In the genomic region with DNA sequence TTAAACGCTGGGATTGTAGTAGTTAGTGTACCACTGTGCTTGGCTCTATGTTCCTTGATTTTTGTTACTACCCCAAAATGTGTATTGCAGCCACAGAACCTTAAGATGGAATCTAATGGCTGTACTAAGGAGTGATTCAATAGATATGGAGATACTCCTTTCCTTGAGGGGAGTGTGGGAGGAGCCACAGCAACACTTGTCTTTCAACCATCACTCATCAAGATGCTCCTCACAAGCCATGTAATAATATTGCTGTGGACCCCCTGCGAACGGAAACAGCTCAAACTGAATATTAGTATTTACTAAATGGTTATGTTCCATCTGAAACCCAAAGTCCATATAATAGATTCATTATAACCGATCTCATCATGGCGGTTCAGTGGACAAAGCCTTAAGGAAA, we compare ENCODE assay signal across 8 mouse cellular contexts. TPM values are rescaled to one million over a fixed set of nuclear protein-coding genes. Genes with fewer than 3 reads are reported as not detected.
DNase-seq lines count a peak whose midpoint lies in the region; ATAC-seq and TF ChIP-seq lines count a peak whose summit lies in the region.

No protein-coding gene starts in this region.

- H3K36me3 ChIP-seq in testis, adult 2 months (ENCODE audit: control insufficient read depth, insufficient read depth, low read length): peaks cover 4% of the 10 kb centered on the region
- peaks cover 50% of the 10 kb centered on the region for H3K36me3 ChIP-seq in liver, embryonic 13.5 days

- peak overlapping the region; percentile 95; the same call in 1 of the 2 replicates for H3K4me3 ChIP-seq in testis, adult 2 months (ENCODE audit: control insufficient read depth, low read depth, low read length)
- peak overlapping the region; percentile 97 for H3K4me3 ChIP-seq in liver, embryonic 13.5 days (replicated peaks)

- 2% methylated on average over 5 of the region's 5 CpGs for WGBS in liver, embryonic 13.5 days (ENCODE audit: insufficient replicate concordance)

- ATAC-seq in CD4-positive, CD25-positive, alpha-beta regulatory T cell, adult 4 months: no peak
- ATAC-seq in liver, embryonic 13.5 days (ENCODE audit: low read depth): no peak

- H3K9ac ChIP-seq in liver, embryonic 13.5 days: peak overlapping the region; percentile 99

- H3K4me1 ChIP-seq in testis, adult 2 months (ENCODE audit: control insufficient read depth, insufficient read depth, low read length): peaks cover 4% of the 10 kb centered on the region
- H3K4me1 ChIP-seq in liver, embryonic 13.5 days (replicated peaks): peaks cover 48% of the 10 kb centered on the region

- no peak for TF ChIP-seq CTCF in testis, adult 2 months (IDR thresholded peaks at IDR 0.05; ENCODE audit: control insufficient read depth, insufficient read depth, insufficient replicate concordance, low read depth, low read length)

- no peak overlapping the region for H3K27ac ChIP-seq in testis, adult 2 months (ENCODE audit: control insufficient read depth, insufficient read depth, low read depth, low read length)
- H3K27ac ChIP-seq in liver, embryonic 13.5 days: peak overlapping the region; percentile 98

- DNase-seq in CD4-positive, CD25-positive, alpha-beta regulatory T cell, adult 2 months (ENCODE audit: low read depth, low spot score): peak; percentile 35
- DNase-seq in testis, postnatal 10 days (ENCODE audit: low spot score): no peak
- no peak for DNase-seq in liver, embryonic 13.5 days
- DNase-seq in layer of hippocampus, adult 11-12 months (ENCODE audit: low spot score): no peak
- no peak for DNase-seq in spleen, postnatal 14 days (ENCODE audit: low spot score in 2 of 2)
- no peak for DNase-seq in cerebellum, postnatal 4 days (ENCODE audit: low spot score in 2 of 2)

- no peaks in the 10 kb centered on the region for H3K9me3 ChIP-seq in liver, embryonic 13.5 days (replicated peaks)

- TF ChIP-seq POLR2A in testis, adult 2 months (IDR thresholded peaks at IDR 0.05; ENCODE audit: control insufficient read depth, low read depth, low read length): no peak

- H3K4me2 ChIP-seq in liver, embryonic 13.5 days: peak overlapping the region; percentile 93

- no peaks in the 10 kb centered on the region for H3K27me3 ChIP-seq in testis, adult 2 months (ENCODE audit: control insufficient read depth, insufficient read depth, low read length)
- no peaks in the 10 kb centered on the region for H3K27me3 ChIP-seq in liver, embryonic 13.5 days

RNA-seq across cellular contexts. Expression of gene Mat2a, which starts 1.1 kb away (rescaled TPM):
- polyA plus RNA-seq in CD4-positive, CD25-positive, alpha-beta regulatory T cell, adult 4 months (2017; shearing (Covaris generic)): 100 to 1,000 TPM; 222 to 239 TPM
- 55.5 and 67.4 TPM in 2 replicates for polyA plus RNA-seq in testis, adult 2 months (2012; rRNA removed)
- polyA plus RNA-seq in liver, embryonic 13.5 days (2015; fragmentation: Nextera tagmentation; extraction: Ambion mirVana): 235 and 254 TPM in 2 replicates

RNA-seq across cellular contexts. Expression of gene Ggcx, which starts 24.1 kb away (rescaled TPM):
- polyA plus RNA-seq in CD4-positive, CD25-positive, alpha-beta regulatory T cell, adult 4 months (2017; shearing (Covaris generic)): 10 to 100 TPM in 1 of 2 experiments, 1 to 10 TPM in 1; 5.6 to 11.6 TPM
- polyA plus RNA-seq in testis, adult 2 months (2012; rRNA removed): 4.0 and 4.1 TPM in 2 replicates
- polyA plus RNA-seq in liver, embryonic 13.5 days (2015; fragmentation: Nextera tagmentation; extraction: Ambion mirVana): 15.8 and 21.9 TPM in 2 replicates

RNA-seq across cellular contexts. Expression of gene Vamp8, which starts 47.7 kb away (rescaled TPM):
- 100 to 1,000 TPM; 326 to 346 TPM for polyA plus RNA-seq in CD4-positive, CD25-positive, alpha-beta regulatory T cell, adult 4 months (2017; shearing (Covaris generic))
- polyA plus RNA-seq in testis, adult 2 months (2012; rRNA removed): 14.8 and 16.0 TPM in 2 replicates
- polyA plus RNA-seq in liver, embryonic 13.5 days (2015; fragmentation: Nextera tagmentation; extraction: Ambion mirVana): 249 and 260 TPM in 2 replicates

RNA-seq across cellular contexts. Expression of gene Vamp5, which starts 58.0 kb away (rescaled TPM):
- 10 to 100 TPM; 66.7 to 70.3 TPM for polyA plus RNA-seq in CD4-positive, CD25-positive, alpha-beta regulatory T cell, adult 4 months (2017; shearing (Covaris generic))
- polyA plus RNA-seq in testis, adult 2 months (2012; rRNA removed): 25.8 and 26.6 TPM in 2 replicates
- 99.0 and 99.7 TPM in 2 replicates for polyA plus RNA-seq in liver, embryonic 13.5 days (2015; fragmentation: Nextera tagmentation; extraction: Ambion mirVana)

Comparison
In these comparisons a context has a peak if more than half of its experiments do, and no peak if none do; other contexts are left out.
1. RNA of gene Vamp8, which starts 47.7 kb away (polyA plus RNA-seq): 326 to 346 TPM in CD4-positive, CD25-positive, alpha-beta regulatory T cell, adult 4 months and 249 to 260 TPM in liver, embryonic 13.5 days; 14.8 to 16.0 TPM in testis, adult 2 months; every median in the first group is over 10 times any median in the second.